Mouse (Mus musculus) retina, postnatal 7 days (tissue): ENCODE measurements around the gene Rrh.
"Not testable (repeated sequence)": the region's sequence is repeated elsewhere in the genome, so short reads cannot be mapped to it uniquely, and the experiment has no call there.

Source experiments
- DNase-seq: peaks from one replicate; pipeline ENCODE4 v3.0.0-alpha.2; 2012; ENCODE audit warnings: low read depth, low spot score

Gene Rrh

GRCm38 (mm10) chr3:129782746-129783145 is 39.6 kb downstream of the Rrh start:
- DNase-seq = no peak

- no peak for DNase-seq
Measured at GRCm38 (mm10) chr3:129781435-129781834, 41.0 kb downstream of the Rrh start.

- DNase-seq = no peak
Measured at GRCm38 (mm10) chr3:129771210-129771609, 51.2 kb downstream of the Rrh start.

DNA sequence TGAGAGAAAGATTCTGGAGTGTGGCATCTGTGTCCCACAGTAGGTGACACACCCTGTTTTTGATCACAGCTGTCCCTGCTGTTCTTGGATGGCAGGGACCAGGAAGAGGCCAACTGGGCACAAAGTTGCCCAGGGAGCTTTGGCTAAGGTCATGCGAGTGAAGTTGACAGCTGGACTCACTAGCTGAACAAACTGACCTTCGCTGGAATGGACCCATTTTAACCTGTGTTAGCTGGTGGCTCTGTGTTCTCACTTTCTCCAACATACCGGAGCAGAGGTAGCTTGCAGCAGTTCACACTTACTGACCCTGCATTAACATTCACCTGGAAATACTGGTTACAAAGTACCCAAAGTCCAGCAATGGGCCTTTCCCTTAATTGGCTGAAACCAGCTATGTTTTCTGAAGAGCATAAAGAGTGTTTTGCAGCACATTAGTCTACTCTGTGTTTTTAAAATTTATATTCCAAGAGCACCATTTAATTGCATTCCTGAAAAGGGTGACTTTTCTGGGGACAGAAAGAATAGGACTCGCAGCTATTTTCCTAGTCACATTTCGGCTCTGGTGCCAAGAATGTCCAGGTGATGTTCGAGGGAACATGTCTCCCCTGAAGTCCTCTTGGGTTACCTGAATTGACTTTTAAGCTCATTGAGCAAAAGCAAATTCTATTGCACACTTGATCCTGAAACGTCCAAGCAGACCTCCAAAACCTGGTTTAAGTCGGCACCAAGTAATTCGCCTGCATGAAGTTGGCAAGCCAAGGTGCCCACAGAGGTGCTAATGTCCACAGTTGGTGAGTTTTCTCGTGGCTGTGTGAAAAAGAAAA is 55.2 kb downstream of the Rrh start:
- no peak for DNase-seq

DNA sequence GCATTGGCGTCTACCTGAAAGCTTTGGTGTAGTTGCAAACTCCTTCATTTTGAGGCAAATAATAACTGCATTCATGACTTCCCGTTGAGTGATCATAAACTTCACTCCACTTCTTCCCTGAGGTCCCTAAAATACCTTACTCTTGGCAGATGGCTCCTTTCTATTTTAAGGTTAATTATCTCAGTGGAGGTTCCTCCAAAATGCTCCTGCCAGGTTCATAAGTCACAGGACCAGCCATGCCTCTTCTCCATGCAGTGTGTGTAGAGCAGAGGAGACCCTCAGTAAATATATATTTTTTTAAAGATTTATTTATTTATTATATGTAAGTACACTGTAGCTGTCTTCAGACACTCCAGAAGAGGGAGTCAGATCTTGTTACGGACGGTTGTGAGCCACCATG is 56.3 kb downstream of the Rrh start:
- no peak for DNase-seq

GRCm38 (mm10) chr3:129757599-129757998 is 64.8 kb downstream of the Rrh start:
- not testable (repeated sequence) for DNase-seq

DNA sequence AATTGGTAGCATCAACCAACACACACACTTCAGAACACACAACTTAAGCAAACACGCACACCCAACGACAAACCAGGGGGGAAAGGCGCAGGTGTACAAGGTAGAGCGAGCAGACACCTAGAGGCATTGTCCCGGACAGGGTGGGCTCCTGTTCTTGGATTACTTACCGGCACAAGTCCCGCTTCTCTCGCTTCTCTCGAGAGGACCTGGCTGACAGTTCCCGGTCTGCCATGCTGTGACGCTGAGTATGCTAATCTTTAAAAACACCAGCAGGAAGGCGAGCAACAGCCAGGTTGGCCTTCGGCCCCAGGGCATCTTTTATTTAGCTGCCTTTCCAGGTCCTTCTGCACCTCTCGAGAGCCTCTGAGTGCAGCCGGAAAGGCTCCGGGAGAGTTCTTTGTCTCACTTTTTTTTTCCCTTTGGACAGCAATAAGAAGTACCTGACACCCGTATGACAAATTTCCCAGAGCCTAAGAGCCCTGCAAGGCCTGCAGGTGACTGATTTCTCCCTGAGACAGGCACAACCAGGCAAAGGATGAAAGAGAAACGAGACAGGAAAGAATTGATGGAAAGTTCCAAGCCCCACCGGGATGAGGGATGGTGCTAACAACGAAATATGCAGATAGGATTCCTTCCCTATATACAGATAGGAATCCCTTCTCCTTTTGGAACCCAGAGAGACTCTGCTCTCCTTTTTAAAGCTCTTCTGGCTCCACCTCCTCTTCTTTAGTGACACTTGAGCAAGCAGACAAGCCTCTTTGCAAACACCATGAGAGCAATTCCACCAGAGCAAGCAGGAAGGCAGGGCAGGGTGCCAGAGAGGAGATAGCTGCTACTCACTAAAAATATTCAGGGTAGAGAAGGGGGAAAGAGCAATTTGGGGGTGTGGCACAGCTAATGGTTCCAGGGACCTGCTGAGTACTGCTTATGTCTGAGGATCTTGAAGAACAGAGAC is 67.5 kb downstream of the Rrh start, which contains the start of gene Egf:
Gene Egf, minus strand, starts transcription at position 667 of the 955 bp plus-strand sequence.
- DNase-seq = no peak
